Mouse (Mus musculus): ENCODE results near the gene Lrrc34. TPM values are rescaled to one million over a fixed set of nuclear protein-coding genes. Genes with fewer than 3 reads are reported as not detected.
A peak's percentile ranks its signal among the peaks of the same experiment; 100 is the strongest.

Lrrc34 gene
- total and polyA plus RNA-seq, 3 experiments, result not detected

DNA sequence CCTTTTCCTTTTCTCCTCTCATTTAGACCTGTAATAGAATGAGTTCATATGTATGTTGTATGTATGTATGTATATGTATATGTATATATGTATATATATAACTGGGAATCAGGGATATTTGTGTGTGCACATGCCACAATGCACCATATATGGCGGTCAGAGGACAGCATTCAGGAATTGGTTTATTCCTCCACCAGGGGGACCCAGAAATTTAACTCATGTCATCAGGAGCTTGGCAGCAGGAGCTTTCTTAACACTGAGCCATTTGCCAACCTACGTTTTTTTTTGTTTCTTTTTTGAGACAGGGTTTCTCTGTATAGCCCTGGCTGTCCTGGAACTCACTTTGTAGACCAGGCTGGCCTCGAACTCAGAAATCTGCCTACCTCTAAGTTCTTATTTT lies 14.0 kb downstream of the Lrrc34 start:
- no peak overlapping the region for H3K4me2 ChIP-seq (ENCODE audit: insufficient read depth, low read depth, poor library complexity, severe bottlenecking)
- H3K9ac ChIP-seq (ENCODE audit: insufficient read depth, low read depth), result no peak overlapping the region
- H3K36me3 ChIP-seq (replicated peaks in 1 of 2; ENCODE audit: control insufficient read depth in 1 of 2, insufficient read depth in 1 of 2, low read length in 1 of 2), result no peaks in the 10 kb centered on the region
- TF ChIP-seq ZKSCAN1 (IDR thresholded peaks at IDR 0.05; ENCODE audit: borderline replicate concordance, low read depth, low read length) (no peak), CTCF (conservative IDR thresholded peaks at IDR 0.05 in 1 of 2, IDR thresholded peaks at IDR 0.05 in 1 of 2; ENCODE audit: low read depth in 2 of 2, low read length in 2 of 2) (peak in 1 of 2 experiments; percentile 39; a peak in 2 of 4 replicates), SIN3A (IDR thresholded peaks at IDR 0.05; ENCODE audit: low read length) (no peak), SMC3 (IDR thresholded peaks at IDR 0.05; ENCODE audit: low read depth, low read length) (peak; percentile 15; the same call in 1 of the 2 replicates), RAD21 (IDR thresholded peaks at IDR 0.05; ENCODE audit: low read depth, low read length) (peak; percentile 7)
- no peaks in the 10 kb centered on the region for H3K9me3 ChIP-seq (replicated peaks; ENCODE audit: low read length)
- dilution Hi-C loops (cut with MboI; ENCODE audit: extremely low pct_ligation_motif_present, extremely low pct_unique_long_range_greater_than_20kb, low sequenced_read_pairs) (no loop called here), in situ Hi-C loops (cut with MboI; ENCODE audit: low pct_ligation_motif_present, low pct_unique_long_range_greater_than_20kb, low sequenced_read_pairs) (no loop called here)
- no peaks in the 10 kb centered on the region for H3K27me3 ChIP-seq (replicated peaks)
- DNase-seq (ENCODE audit: extremely low read depth), result peak; percentile 16
- H3K4me1 ChIP-seq (ENCODE audit: control insufficient read depth in 1 of 2, insufficient read depth in 2 of 2), result no peaks in the 10 kb centered on the region
- no peak overlapping the region for H3K27ac ChIP-seq (ENCODE audit: insufficient read depth, low read depth)
- H3K4me3 ChIP-seq (replicated peaks in 1 of 3; ENCODE audit: low read depth in 2 of 3, low read length in 2 of 3, poor library complexity in 1 of 3), result no peak overlapping the region
- H3K79me2 ChIP-seq (replicated peaks; ENCODE audit: control insufficient read depth, extremely low read depth, insufficient read depth, poor library complexity, severe bottlenecking), result no peaks in the 10 kb centered on the region

DNA sequence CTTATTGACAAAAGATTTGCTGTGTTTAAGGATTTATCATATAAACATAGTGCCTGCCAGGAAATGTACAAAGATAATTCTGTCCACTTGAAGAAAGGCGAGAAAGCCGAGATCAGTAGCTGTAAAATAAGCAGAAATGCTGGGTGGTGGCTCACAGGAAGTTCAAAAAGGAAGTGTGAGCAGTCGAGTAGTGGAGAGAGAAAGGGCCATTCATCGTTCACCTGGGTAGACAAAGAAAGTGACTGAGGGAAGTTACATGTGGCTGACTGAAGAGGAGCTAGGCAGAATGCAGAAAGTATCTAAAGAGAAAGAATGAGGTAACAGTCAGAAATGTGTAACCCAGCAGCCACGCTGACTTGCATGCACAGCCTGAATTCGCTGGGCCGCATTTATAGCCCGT lies 27.5 kb downstream of the Lrrc34 start:
- H3K27ac ChIP-seq (ENCODE audit: insufficient read depth, low read depth), result peak overlapping the region; percentile 34; the same call in 1 of the 2 replicates
- peaks cover 30 to 50% of the 10 kb centered on the region in 2 experiments for H3K36me3 ChIP-seq (replicated peaks in 1 of 2; ENCODE audit: control insufficient read depth in 1 of 2, insufficient read depth in 1 of 2, low read length in 1 of 2)
- peaks cover 4 to 18% of the 10 kb centered on the region in 2 experiments; a peak in 3 of 4 replicates for H3K4me1 ChIP-seq (ENCODE audit: control insufficient read depth in 1 of 2, insufficient read depth in 2 of 2)
- no peaks in the 10 kb centered on the region for H3K9me3 ChIP-seq (replicated peaks; ENCODE audit: low read length)
- no peak overlapping the region for H3K4me3 ChIP-seq (replicated peaks in 1 of 3; ENCODE audit: low read depth in 2 of 3, low read length in 2 of 3, poor library complexity in 1 of 3)
- no peaks in the 10 kb centered on the region for H3K79me2 ChIP-seq (replicated peaks; ENCODE audit: control insufficient read depth, extremely low read depth, insufficient read depth, poor library complexity, severe bottlenecking)
- no peak overlapping the region for H3K9ac ChIP-seq (ENCODE audit: insufficient read depth, low read depth)
- TF ChIP-seq NRF1 (IDR thresholded peaks at IDR 0.05; ENCODE audit: low read depth, low read length) (no peak), ELF1 (IDR thresholded peaks at IDR 0.05; ENCODE audit: low read depth, low read length) (0 out of 2 replicates have a peak, but pooled peaks have one; percentile 14)
- peak; percentile 50 for DNase-seq (ENCODE audit: extremely low read depth)
- H3K27me3 ChIP-seq (replicated peaks), result no peaks in the 10 kb centered on the region
- in situ Hi-C loops (cut with MboI; ENCODE audit: low pct_ligation_motif_present, low pct_unique_long_range_greater_than_20kb, low sequenced_read_pairs) (no loop called here), dilution Hi-C loops (cut with MboI; ENCODE audit: extremely low pct_ligation_motif_present, extremely low pct_unique_long_range_greater_than_20kb, low sequenced_read_pairs) (no loop called here)
- no peak overlapping the region for H3K4me2 ChIP-seq (ENCODE audit: insufficient read depth, low read depth, poor library complexity, severe bottlenecking)

DNA sequence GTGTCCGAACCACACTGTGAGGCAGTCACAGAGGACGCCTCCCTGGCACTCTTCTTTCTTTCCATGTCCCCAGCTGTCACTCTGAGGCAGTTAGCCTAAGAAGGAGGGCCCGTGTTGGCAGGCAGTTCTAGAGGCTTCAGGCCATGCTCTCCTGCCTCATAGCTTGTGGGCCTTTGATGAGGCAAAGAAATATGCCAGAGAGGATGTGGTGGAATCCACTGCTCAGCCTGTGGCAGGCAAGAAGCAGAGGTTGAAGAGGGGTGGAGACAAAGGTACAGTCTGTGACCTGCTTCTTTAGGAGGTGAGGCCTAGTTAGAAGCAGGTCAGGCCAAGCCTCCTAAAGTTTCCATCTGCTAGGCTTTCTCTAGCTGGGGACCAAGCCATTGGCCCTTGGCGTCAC lies 36.7 kb downstream of the Lrrc34 start:
- H3K36me3 ChIP-seq (replicated peaks in 1 of 2; ENCODE audit: control insufficient read depth in 1 of 2, insufficient read depth in 1 of 2, low read length in 1 of 2), result peaks cover 63 to 81% of the 10 kb centered on the region in 2 experiments
- no peak overlapping the region for H3K9ac ChIP-seq (ENCODE audit: insufficient read depth, low read depth)
- TF ChIP-seq ZNF384 (IDR thresholded peaks at IDR 0.05; ENCODE audit: low read depth, low read length) (no peak), SIN3A (IDR thresholded peaks at IDR 0.05; ENCODE audit: low read length) (no peak), ZC3H11A (IDR thresholded peaks at IDR 0.05; ENCODE audit: low read depth, low read length) (no peak), SMC3 (IDR thresholded peaks at IDR 0.05; ENCODE audit: low read depth, low read length) (no peak), TCF12 (IDR thresholded peaks at IDR 0.05; ENCODE audit: low read depth, low read length) (no peak), ETS1 (conservative IDR thresholded peaks at IDR 0.05; ENCODE audit: low read depth, low read length) (no peak), MAFK (IDR thresholded peaks at IDR 0.05; ENCODE audit: insufficient replicate concordance, low read length) (no peak), CTCF (conservative IDR thresholded peaks at IDR 0.05 in 1 of 2, IDR thresholded peaks at IDR 0.05 in 1 of 2; ENCODE audit: low read depth in 2 of 2, low read length in 2 of 2) (no peak), USF1 (IDR thresholded peaks at IDR 0.05; ENCODE audit: low read depth, low read length) (no peak), POLR2A (IDR thresholded peaks at IDR 0.05; ENCODE audit: low read depth, low read length) (no peak), JUN (IDR thresholded peaks at IDR 0.05; ENCODE audit: insufficient read depth, low read depth, low read length) (no peak)
- no peaks in the 10 kb centered on the region for H3K9me3 ChIP-seq (replicated peaks; ENCODE audit: low read length)
- no peak overlapping the region for H3K27ac ChIP-seq (ENCODE audit: insufficient read depth, low read depth)
- no peak overlapping the region for H3K4me2 ChIP-seq (ENCODE audit: insufficient read depth, low read depth, poor library complexity, severe bottlenecking)
- in situ Hi-C loops (cut with MboI; ENCODE audit: low pct_ligation_motif_present, low pct_unique_long_range_greater_than_20kb, low sequenced_read_pairs) (no loop called here), dilution Hi-C loops (cut with MboI; ENCODE audit: extremely low pct_ligation_motif_present, extremely low pct_unique_long_range_greater_than_20kb, low sequenced_read_pairs) (no loop called here)
- H3K27me3 ChIP-seq (replicated peaks), result no peaks in the 10 kb centered on the region
- peaks cover 7 to 34% of the 10 kb centered on the region in 2 experiments for H3K4me1 ChIP-seq (ENCODE audit: control insufficient read depth in 1 of 2, insufficient read depth in 2 of 2)
- DNase-seq (ENCODE audit: extremely low read depth), result no peak
- no peak overlapping the region for H3K4me3 ChIP-seq (replicated peaks in 1 of 3; ENCODE audit: low read depth in 2 of 3, low read length in 2 of 3, poor library complexity in 1 of 3)
- H3K79me2 ChIP-seq (replicated peaks; ENCODE audit: control insufficient read depth, extremely low read depth, insufficient read depth, poor library complexity, severe bottlenecking), result peaks cover 21% of the 10 kb centered on the region
